Mouse (Mus musculus) MEL (cell line): Measurements from ENCODE around the gene Wdr18.

Experiments used
- CTCF ChIP-seq, 3 experiments: IDR thresholded peaks in 2 of 3; conservative IDR thresholded peaks in 1 of 3; 2 replicates each; pipeline ENCODE4 v1.5.1; 2011 to 2012; ENCODE audit warnings: low read length in 3 of 3, low read depth in 2 of 3, mild to moderate bottlenecking in 2 of 3, improper control_type of control experiment in 1 of 3, inconsistent platforms in 1 of 3, mixed read lengths in 1 of 3, moderate library complexity in 1 of 3; ENCODE audit not compliant: control insufficient read depth in 1 of 3, insufficient read depth in 1 of 3, poor library complexity in 1 of 3, severe bottlenecking in 1 of 3
- POLR2AphosphoS5 ChIP-seq: IDR thresholded peaks from 2 replicates; pipeline ENCODE4 v1.6.1; 2012; ENCODE audit warnings: low read depth, borderline replicate concordance, mild to moderate bottlenecking, inconsistent platforms, low read length, moderate library complexity, mixed read lengths

DNA sequence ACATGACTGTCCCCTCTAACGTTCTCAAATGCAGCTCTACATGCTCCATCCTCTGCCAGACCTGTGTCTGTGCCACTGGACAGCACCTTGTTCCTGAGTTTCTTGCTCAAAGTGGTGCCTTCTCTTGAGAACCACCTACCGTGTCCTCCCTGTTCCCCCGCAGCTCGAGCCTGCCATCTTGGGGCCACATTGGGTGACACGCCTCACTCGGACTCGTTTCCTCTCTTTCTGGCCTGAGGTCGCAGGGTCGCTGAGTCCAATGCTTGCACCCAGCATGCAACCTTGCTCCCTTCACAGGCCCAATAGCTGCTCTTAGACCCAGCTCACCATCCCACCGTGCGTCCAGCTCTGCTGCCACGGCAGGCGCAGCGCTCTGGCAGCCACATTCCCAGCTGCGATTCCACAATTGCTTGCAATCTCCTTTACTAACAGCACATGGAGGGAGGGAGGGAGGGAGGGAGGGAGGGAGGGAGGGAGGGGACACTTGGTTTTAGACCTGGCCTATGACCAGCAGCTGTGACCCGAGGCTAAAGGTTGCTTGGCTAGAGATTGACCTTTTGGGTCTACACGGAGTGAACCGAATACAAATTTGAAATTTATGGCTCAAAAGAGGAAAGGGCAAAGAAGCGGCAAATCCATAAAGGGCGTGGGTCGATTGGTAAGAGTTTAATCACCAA, 1.7 kb upstream of the Wdr18 start:
- TF ChIP-seq POLR2AphosphoS5 (no peak), CTCF (IDR thresholded peaks at IDR 0.05 in 2 of 3, conservative IDR thresholded peaks at IDR 0.05 in 1 of 3; ENCODE audit: control insufficient read depth in 1 of 3, insufficient read depth in 1 of 3, low read depth in 2 of 3, low read length in 3 of 3, poor library complexity in 1 of 3, severe bottlenecking in 1 of 3) (peak; percentile 89 to 96 (median 95))
